Mouse (Mus musculus) MEL (cell line): ENCODE results near the gene Mrgprg.

Source experiments
- CTCF ChIP-seq, 3 experiments: IDR thresholded peaks in 2 of 3; conservative IDR thresholded peaks in 1 of 3; 2 replicates each; pipeline ENCODE4 v1.5.1; 2011 to 2012; ENCODE audit warnings: low read length in 3 of 3, low read depth in 2 of 3, mild to moderate bottlenecking in 2 of 3, improper control_type of control experiment in 1 of 3, inconsistent platforms in 1 of 3, mixed read lengths in 1 of 3, moderate library complexity in 1 of 3; ENCODE audit not compliant: control insufficient read depth in 1 of 3, insufficient read depth in 1 of 3, poor library complexity in 1 of 3, severe bottlenecking in 1 of 3
- NRF1 ChIP-seq: IDR thresholded peaks from 2 replicates; pipeline ENCODE4 v1.6.1; 2014; ENCODE audit warnings: low read depth, mild to moderate bottlenecking, inconsistent platforms, low read length, improper control_type of control experiment, moderate library complexity; ENCODE audit not compliant: poor library complexity, insufficient read depth, severe bottlenecking

DNA sequence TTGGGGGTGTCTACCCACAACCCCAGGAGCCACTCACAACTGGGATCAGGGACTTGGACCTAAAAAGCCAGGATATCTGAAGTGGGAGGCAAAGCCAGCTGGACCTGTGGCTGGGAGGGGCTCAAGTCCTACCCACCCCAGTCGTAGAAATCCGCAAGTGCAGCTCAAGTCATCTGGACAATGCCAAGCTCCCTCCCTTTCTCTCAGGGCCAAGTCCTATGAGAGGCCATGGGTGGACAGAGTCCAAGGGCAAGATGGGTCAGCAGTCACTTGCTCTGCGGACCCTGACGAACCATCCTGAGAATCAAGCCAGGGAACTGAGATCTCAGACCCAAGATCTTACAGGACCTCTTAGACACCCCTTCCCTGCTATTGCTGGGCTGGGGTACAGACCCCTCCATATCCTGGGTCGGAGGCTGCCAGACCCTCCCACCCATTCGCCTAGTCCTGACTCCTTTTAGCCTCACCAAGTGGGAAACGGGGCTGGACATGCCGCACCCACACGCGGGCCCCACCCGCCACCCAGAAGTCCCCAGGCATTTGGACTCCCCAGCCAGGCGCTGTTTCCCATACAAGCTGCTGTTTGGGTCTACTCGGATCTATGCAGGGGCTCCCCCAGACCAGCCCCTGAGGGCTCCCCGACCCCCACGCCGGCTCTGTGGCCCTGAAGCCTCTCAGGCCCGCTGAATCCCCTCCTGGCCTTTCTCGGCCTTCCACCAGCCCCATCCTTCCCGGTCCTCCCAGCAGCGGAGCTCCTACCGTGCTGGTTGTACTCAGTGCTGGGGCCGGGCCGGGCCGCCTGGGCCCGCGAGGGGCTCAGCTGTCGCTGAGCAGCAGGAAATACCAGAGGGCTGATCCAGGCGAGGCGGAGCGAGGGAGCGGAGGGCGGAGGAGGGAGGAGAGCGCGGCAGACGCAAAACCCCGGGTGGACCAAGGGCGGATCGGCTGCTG is 27.0 kb downstream of the Mrgprg start:
- TF ChIP-seq CTCF (IDR thresholded peaks at IDR 0.05 in 2 of 3, conservative IDR thresholded peaks at IDR 0.05 in 1 of 3; ENCODE audit: control insufficient read depth in 1 of 3, insufficient read depth in 1 of 3, low read depth in 2 of 3, low read length in 3 of 3, poor library complexity in 1 of 3, severe bottlenecking in 1 of 3) (no peak), NRF1 (no peak)
